Mouse (Mus musculus): ENCODE results near the gene Mfap5. TPM values are rescaled to one million over a fixed set of nuclear protein-coding genes. Genes with fewer than 3 reads are reported as not detected.

Mfap5 gene
- total and polyA plus RNA-seq, 3 experiments = not detected

DNA sequence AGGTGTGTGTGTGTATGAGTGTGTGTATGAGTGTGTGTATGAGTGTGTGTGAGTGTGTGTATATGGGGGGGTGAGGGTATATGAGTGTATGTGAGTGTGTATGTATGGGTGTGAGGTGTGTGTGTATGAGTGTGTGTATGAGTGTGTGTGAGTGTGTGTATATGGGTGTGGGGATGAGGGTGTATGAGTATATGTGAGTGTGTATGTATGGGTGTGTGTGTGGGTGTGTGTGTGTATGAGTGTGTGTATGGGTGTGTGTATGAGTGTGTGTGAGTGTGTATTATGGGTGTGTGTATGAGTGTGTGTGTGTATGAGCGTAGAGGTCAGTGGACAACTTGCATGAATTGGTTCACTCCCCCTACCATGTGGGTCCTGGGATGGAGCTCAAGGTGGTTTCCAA lies 39.0 kb downstream of the Mfap5 start:
- H3K4me1 ChIP-seq (ENCODE audit: control insufficient read depth in 1 of 2, insufficient read depth in 2 of 2, low read length in 2 of 2) = no peaks in the 10 kb centered on the region
- H3K4me3 ChIP-seq (ENCODE audit: control insufficient read depth in 1 of 2, insufficient read depth in 1 of 2, low read depth in 2 of 2, low read length in 2 of 2) = no peak overlapping the region
- no peaks in the 10 kb centered on the region for H3K79me2 ChIP-seq (ENCODE audit: control insufficient read depth, insufficient read depth, low read length, poor library complexity)
- no peak for DNase-seq (ENCODE audit: low read depth, low spot score)
- H3K36me3 ChIP-seq (ENCODE audit: control insufficient read depth in 1 of 2, insufficient read depth in 2 of 2, low read length in 2 of 2) = no peaks in the 10 kb centered on the region
- H3K9me3 ChIP-seq (replicated peaks; ENCODE audit: insufficient read depth, low read length) = no peaks in the 10 kb centered on the region
- no peak overlapping the region for H3K27ac ChIP-seq (ENCODE audit: control insufficient read depth, low read depth, low read length)
- peaks cover 0 to 5% of the 10 kb centered on the region in 2 experiments; a peak in 2 of 4 replicates for H3K27me3 ChIP-seq (ENCODE audit: control insufficient read depth in 1 of 2, insufficient read depth in 2 of 2, low read length in 2 of 2)
- H3K9ac ChIP-seq (ENCODE audit: control insufficient read depth, low read depth, low read length, poor library complexity, severe bottlenecking) = no peak overlapping the region
- TF ChIP-seq CHD1 (IDR thresholded peaks at IDR 0.05; ENCODE audit: low read depth, low read length) = no peak
- no peak for TF ChIP-seq MYB (IDR thresholded peaks at IDR 0.05; ENCODE audit: low read depth, low read length)
- no peak for TF ChIP-seq NRF1 (IDR thresholded peaks at IDR 0.05; ENCODE audit: insufficient read depth, low read depth, low read length, poor library complexity, severe bottlenecking)
- TF ChIP-seq ZKSCAN1 (IDR thresholded peaks at IDR 0.05; ENCODE audit: low read depth, low read length) = no peak
- no peak for TF ChIP-seq GATA1 (IDR thresholded peaks at IDR 0.05; ENCODE audit: low read depth, low read length)
- TF ChIP-seq BHLHE40 (IDR thresholded peaks at IDR 0.05; ENCODE audit: borderline replicate concordance, low read depth, low read length) = no peak
- TF ChIP-seq EP300 (IDR thresholded peaks at IDR 0.05; ENCODE audit: low read depth in 1 of 2, low read length in 2 of 2) = no peak
- TF ChIP-seq UBTF (IDR thresholded peaks at IDR 0.05; ENCODE audit: borderline replicate concordance, insufficient read depth, low read depth, low read length) = no peak
- no peak for TF ChIP-seq ZMIZ1 (IDR thresholded peaks at IDR 0.05; ENCODE audit: low read depth, low read length)
- TF ChIP-seq MYC (IDR thresholded peaks at IDR 0.05; ENCODE audit: low read depth, low read length) = no peak
- TF ChIP-seq MXI1 (IDR thresholded peaks at IDR 0.05; ENCODE audit: low read depth, low read length) = no peak
- no peak for TF ChIP-seq USF2 (IDR thresholded peaks at IDR 0.05; ENCODE audit: borderline replicate concordance in 1 of 2, insufficient read depth in 1 of 2, low read depth in 1 of 2, low read length in 2 of 2)

DNA sequence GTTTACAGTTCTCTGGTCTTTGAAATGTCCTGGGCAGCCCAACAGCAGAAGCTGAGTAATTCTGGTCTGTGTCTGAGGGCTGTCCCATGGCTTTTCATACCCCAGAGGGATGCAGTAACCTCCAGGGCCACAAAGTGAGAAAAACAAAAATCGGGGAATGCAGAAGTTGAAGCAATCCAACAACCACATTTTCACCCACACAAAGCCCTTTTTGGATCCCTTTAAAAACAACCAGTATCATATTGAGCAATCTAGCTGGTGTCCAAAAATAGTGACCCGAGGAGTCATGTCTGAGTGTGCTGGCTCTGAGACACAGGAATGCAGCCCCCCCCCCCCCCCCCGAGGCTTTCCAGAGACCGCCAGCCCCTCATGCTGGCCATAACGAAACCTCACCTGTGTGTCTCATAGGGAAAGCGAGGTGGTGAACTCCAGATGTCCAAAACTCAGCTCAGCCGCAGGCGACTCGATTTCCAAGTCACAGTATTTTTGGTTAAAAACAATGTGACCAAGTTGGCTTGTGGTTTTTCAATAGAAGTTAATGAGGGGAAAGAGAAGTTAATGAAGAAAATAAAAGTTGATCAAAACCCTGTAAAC lies 39.7 kb downstream of the Mfap5 start:
- no peaks in the 10 kb centered on the region for H3K36me3 ChIP-seq (ENCODE audit: control insufficient read depth in 1 of 2, insufficient read depth in 2 of 2, low read length in 2 of 2)
- H3K79me2 ChIP-seq (ENCODE audit: control insufficient read depth, insufficient read depth, low read length, poor library complexity) = no peaks in the 10 kb centered on the region
- DNase-seq (ENCODE audit: low read depth, low spot score) = no peak
- H3K9ac ChIP-seq (ENCODE audit: control insufficient read depth, low read depth, low read length, poor library complexity, severe bottlenecking) = no peak overlapping the region
- TF ChIP-seq GATA1 (IDR thresholded peaks at IDR 0.05; ENCODE audit: low read depth, low read length) = no peak
- no peak for TF ChIP-seq JUND (IDR thresholded peaks at IDR 0.05; ENCODE audit: low read depth, low read length)
- TF ChIP-seq USF1 (IDR thresholded peaks at IDR 0.05; ENCODE audit: low read depth, low read length) = no peak
- TF ChIP-seq MAZ (IDR thresholded peaks at IDR 0.05; ENCODE audit: low read depth, low read length) = no peak
- no peak for TF ChIP-seq CHD2 (IDR thresholded peaks at IDR 0.05; ENCODE audit: low read length)
- no peak for TF ChIP-seq MYC (IDR thresholded peaks at IDR 0.05; ENCODE audit: low read depth, low read length)
- TF ChIP-seq POLR2AphosphoS2 (IDR thresholded peaks at IDR 0.05; ENCODE audit: low read length) = no peak
- no peak for TF ChIP-seq NRF1 (IDR thresholded peaks at IDR 0.05; ENCODE audit: insufficient read depth, low read depth, low read length, poor library complexity, severe bottlenecking)
- no peaks in the 10 kb centered on the region for H3K9me3 ChIP-seq (replicated peaks; ENCODE audit: insufficient read depth, low read length)
- no peak overlapping the region for H3K4me3 ChIP-seq (ENCODE audit: control insufficient read depth in 1 of 2, insufficient read depth in 1 of 2, low read depth in 2 of 2, low read length in 2 of 2)
- H3K27ac ChIP-seq (ENCODE audit: control insufficient read depth, low read depth, low read length) = no peak overlapping the region
- H3K4me1 ChIP-seq (ENCODE audit: control insufficient read depth in 1 of 2, insufficient read depth in 2 of 2, low read length in 2 of 2) = no peaks in the 10 kb centered on the region
- peaks cover 2 to 4% of the 10 kb centered on the region in 2 experiments; a peak in 2 of 4 replicates for H3K27me3 ChIP-seq (ENCODE audit: control insufficient read depth in 1 of 2, insufficient read depth in 2 of 2, low read length in 2 of 2)
